Mouse (Mus musculus): ENCODE data around the gene Cdc42ep2.

GRCm38 (mm10) chr19:5962651-5963050 lies 38.0 kb upstream of the Cdc42ep2 start:
- TF ChIP-seq TBP (conservative IDR thresholded peaks at IDR 0.05; ENCODE audit: low read depth, low read length) (no peak), USF1 (IDR thresholded peaks at IDR 0.05; ENCODE audit: low read depth, low read length) (no peak), EP300 (IDR thresholded peaks at IDR 0.05; ENCODE audit: low read length) (no peak), MAFK (IDR thresholded peaks at IDR 0.05; ENCODE audit: insufficient replicate concordance, low read length) (no peak), ZC3H11A (IDR thresholded peaks at IDR 0.05; ENCODE audit: low read depth, low read length) (no peak), MYC (IDR thresholded peaks at IDR 0.05; ENCODE audit: low read depth, low read length) (no peak), ZMIZ1 (IDR thresholded peaks at IDR 0.05; ENCODE audit: low read depth, low read length) (no peak), CTCF (conservative IDR thresholded peaks at IDR 0.05 in 1 of 2, IDR thresholded peaks at IDR 0.05 in 1 of 2; ENCODE audit: low read depth in 2 of 2, low read length in 2 of 2) (peak in 1 of 2 experiments; percentile 43; a peak in 2 of 4 replicates)
